22 mouse cellular contexts compared by ENCODE assay signal in the genomic region with DNA sequence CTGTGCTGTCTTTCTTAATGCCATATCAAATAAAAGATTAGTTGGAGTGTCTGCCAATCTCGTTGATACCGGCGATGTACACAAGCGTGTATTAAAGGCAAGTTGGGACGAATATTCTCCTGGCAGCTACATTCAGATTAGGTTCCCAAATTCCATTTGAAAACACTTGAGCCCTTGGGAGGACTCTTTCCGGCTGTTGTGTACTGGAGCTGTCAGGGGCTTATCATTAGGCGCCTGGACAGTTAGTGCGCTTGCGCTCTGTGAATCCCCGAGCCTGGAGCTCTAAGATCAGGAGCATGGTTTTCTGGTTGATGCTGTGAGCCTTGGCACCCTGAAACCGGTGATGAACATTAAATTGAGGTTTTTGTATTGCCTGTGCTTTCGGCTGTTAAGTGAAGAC. TPM values are rescaled to one million over a fixed set of nuclear protein-coding genes. Genes with fewer than 3 reads are reported as not detected.
DNase-seq lines count a peak whose midpoint lies in the region; ATAC-seq lines count a peak whose summit lies in the region.
"Had no signal": no experiment of that assay in that cellular context is flagged by ENCODE, and none has a peak within 500 bp of the region (broad histone marks: within the 10 kb centered on the region; RNA-seq: fewer than 3 reads in every experiment).

No protein-coding gene starts in this region.

- peaks cover 6% of the 10 kb centered on the region for H3K4me1 ChIP-seq in heart, embryonic 10.5 days
- H3K4me1 ChIP-seq in heart, embryonic 13.5 days = 0 out of 2 replicates have a peak, but pooled peaks cover 14% of the 10 kb centered on the region
- H3K4me1 ChIP-seq: liver, embryonic 12.5 days had no signal

- peak; percentile 97 for DNase-seq in heart, adult 11 months
- DNase-seq in heart, embryonic 10.5 days (ENCODE audit: low spot score) = no peak
- peak; percentile 25 for DNase-seq in heart, postnatal 4 days
- DNase-seq in lung, postnatal 36 days = peak; percentile 50
- DNase-seq in urinary bladder, postnatal 10 days (ENCODE audit: low spot score) = no peak
- DNase-seq: adrenal gland, adult 2 months; cerebellum, adult 11 months; cerebellum, postnatal 36 days; gastrocnemius, adult 2 months; layer of hippocampus, adult 9-11 months; right cerebral cortex, postnatal 14 days; thymus, postnatal 25 days had no signal

- H3K4me3 ChIP-seq in heart, embryonic 10.5 days = no peak overlapping the region
- H3K4me3 ChIP-seq in heart, embryonic 13.5 days = no peak overlapping the region
- H3K4me3 ChIP-seq: erythroblast, embryonic 14.5 days; gastrocnemius, adult 2 months; hindbrain, embryonic 15.5 days; liver, embryonic 12.5 days; midbrain, embryonic 15.5 days had no signal

- no peaks in the 10 kb centered on the region for H3K27me3 ChIP-seq in heart, embryonic 10.5 days (ENCODE audit: insufficient read depth, poor library complexity, severe bottlenecking)
- H3K27me3 ChIP-seq in heart, embryonic 13.5 days (replicated peaks) = no peaks in the 10 kb centered on the region
- H3K27me3 ChIP-seq: CH12.LX; hindbrain, embryonic 15.5 days; liver, embryonic 12.5 days; midbrain, embryonic 15.5 days had no signal

- 59% methylated on average over 12 of the region's 12 CpGs for WGBS in heart, embryonic 10.5 days
- 38% methylated on average over 12 of the region's 12 CpGs for WGBS in heart, embryonic 13.5 days

- H3K9me3 ChIP-seq in heart, embryonic 10.5 days = no peaks in the 10 kb centered on the region
- H3K9me3 ChIP-seq in heart, embryonic 13.5 days = no peaks in the 10 kb centered on the region
- H3K9me3 ChIP-seq: hindbrain, embryonic 15.5 days; liver, embryonic 12.5 days; midbrain, embryonic 15.5 days had no signal

- H3K9ac ChIP-seq in heart, embryonic 13.5 days = no peak overlapping the region
- H3K9ac ChIP-seq: hindbrain, embryonic 15.5 days; liver, embryonic 12.5 days; midbrain, embryonic 15.5 days had no signal

- peak overlapping the region; percentile 24; the same call in 1 of the 2 replicates for H3K4me2 ChIP-seq in heart, embryonic 13.5 days
- H3K4me2 ChIP-seq: hindbrain, embryonic 15.5 days; liver, embryonic 12.5 days; midbrain, embryonic 15.5 days had no signal

- no peak for ATAC-seq in heart, embryonic 13.5 days (ENCODE audit: extremely low read depth, insufficient number of reproducible peaks, low FRiP score, low TSS enrichment)
- no peak for ATAC-seq in frontal cortex, adult (ENCODE audit: low TSS enrichment)
- ATAC-seq: forebrain, embryonic 16.5 days; intestine, postnatal 0 days; liver, embryonic 12.5 days; midbrain, embryonic 15.5 days had no signal

- H3K27ac ChIP-seq in heart, embryonic 10.5 days = no peak overlapping the region
- no peak overlapping the region for H3K27ac ChIP-seq in heart, embryonic 13.5 days (replicated peaks)
- H3K27ac ChIP-seq: gastrocnemius, adult 2 months; hindbrain, embryonic 15.5 days; kidney, postnatal 0 days; liver, embryonic 12.5 days; midbrain, embryonic 15.5 days had no signal

- H3K36me3 ChIP-seq in heart, embryonic 10.5 days = no peaks in the 10 kb centered on the region
- H3K36me3 ChIP-seq in heart, embryonic 13.5 days = no peaks in the 10 kb centered on the region
- H3K36me3 ChIP-seq: hindbrain, embryonic 15.5 days; liver, embryonic 12.5 days; midbrain, embryonic 15.5 days had no signal

RNA-seq across cellular contexts. Expression of gene Kif21a, which starts 38.3 kb away (rescaled TPM):
- 4.9 and 5.0 TPM in 2 replicates for polyA plus RNA-seq in heart, embryonic 10.5 days (2016; fragmentation: Nextera tagmentation; extraction: Ambion mirVana)
- polyA plus RNA-seq in heart, embryonic 13.5 days (2015; fragmentation: Nextera tagmentation; extraction: Ambion mirVana) = 4.2 and 4.3 TPM in 2 replicates
- 1 to 10 TPM; 7.3 to 8.0 TPM for total RNA-seq in heart, postnatal 4 days (2021)
- total RNA-seq: CH12.LX had no signal

Comparison
In these comparisons a context has a peak if more than half of its experiments do, and no peak if none do; other contexts are left out.
1. DNase-seq: peak in heart, adult 11 months (single experiment), heart, postnatal 4 days (single experiment) and lung, postnatal 36 days (single experiment); none in heart, embryonic 10.5 days (single experiment) and urinary bladder, postnatal 10 days (single experiment).